Mouse (Mus musculus) heart, postnatal 0 days (tissue): ENCODE measurements around the gene Mid1. TPM values are rescaled to one million over a fixed set of nuclear protein-coding genes. Genes with fewer than 3 reads are reported as not detected.

Source experiments
- ATAC-seq: fragments of 200-750 bp; cut with Nextera tagmentation; 2 replicates; pipeline ENCODE4 v1.8.0; 2017; ENCODE audit warnings: low read depth, moderate number of reproducible peaks, moderate library complexity; ENCODE audit not compliant: insufficient read depth
- DNase-seq: peaks from one replicate; pipeline ENCODE4 v3.0.0-alpha.2; 2016; ENCODE audit warnings: low spot score
- H3K27ac ChIP-seq: fragments of 300-500 bp; sonication (generic); 2 replicates; pipeline ENCODE4 v1.5.1; 2014; ENCODE audit warnings: low read depth, mild to moderate bottlenecking
- H3K27me3 ChIP-seq: fragments of 300-500 bp; sonication (generic); 2 replicates; pipeline ENCODE4 v1.6.1; 2014; ENCODE audit warnings: low read length, mixed read lengths; ENCODE audit not compliant: control insufficient read depth, insufficient read depth
- H3K36me3 ChIP-seq: fragments of 300-500 bp; sonication (generic); replicated peaks from 2 replicates; pipeline ENCODE4 v1.6.1; 2014; ENCODE audit warnings: low read length, mixed read lengths; ENCODE audit not compliant: control insufficient read depth, insufficient read depth
- H3K4me1 ChIP-seq: fragments of 300-500 bp; sonication (generic); 2 replicates; pipeline ENCODE4 v1.6.1; 2014; ENCODE audit warnings: antibody characterized with exemption; ENCODE audit not compliant: control insufficient read depth, insufficient read depth
- H3K4me2 ChIP-seq: fragments of 300-500 bp; sonication (generic); 2 replicates; pipeline ENCODE4 v1.6.1; 2014; ENCODE audit warnings: low read depth, mild to moderate bottlenecking, low read length, moderate library complexity
- H3K4me3 ChIP-seq: fragments of 300-500 bp; sonication (generic); 2 replicates; pipeline ENCODE4 v1.5.1; 2014; ENCODE audit warnings: low read depth, low read length
- H3K9ac ChIP-seq: fragments of 300-500 bp; sonication (generic); replicated peaks from 2 replicates; pipeline ENCODE4 v1.6.1; 2014; ENCODE audit warnings: low read depth, low read length, mixed read lengths
- H3K9me3 ChIP-seq: fragments of 300-500 bp; sonication (generic); replicated peaks from 2 replicates; pipeline ENCODE4 v1.6.1; 2016; ENCODE audit warnings: low read length; ENCODE audit not compliant: control insufficient read depth
- CTCF ChIP-seq: IDR thresholded peaks from 2 replicates; pipeline ENCODE4 v1.5.1; 2016; ENCODE audit warnings: antibody characterized with exemption, control low read depth, low read depth
- EP300 ChIP-seq: IDR thresholded peaks from 2 replicates; pipeline ENCODE4 v1.6.1; 2016; ENCODE audit warnings: antibody characterized with exemption, low read depth
- WGBS: fragments of 180-500 bp; shearing (Covaris S2); extraction: QIAGEN DNeasy Blood & Tissue Kit; methylation state at CpG from one replicate; pipeline ENCODE4 v1.1.7; 2014; 5-methylcytosine and 5-hydroxymethylcytosine counted together
- polyA plus RNA-seq: library from polyadenylated mRNA; unstranded; fragments of >200 nt; fragmentation: Nextera tagmentation; extraction: Ambion mirVana; gene quantifications from 2 replicates; pipeline ENCODE4 v1.2.1, GENCODE M21; 2015
- total RNA-seq: library from RNA; depleted of rRNA; stranded (reverse); fragments of >200 nt; gene quantifications from 2 replicates; pipeline ENCODE4 v1.2.3, GENCODE M21; 2014; ENCODE audit warnings: low replicate concordance

Gene Mid1
- total and polyA plus RNA-seq, 2 experiments from 2014 or later: 2.8 to 10.6 TPM

GRCm38 (mm10) chrX:169880363-169880711 lies 195.3 kb downstream of the Mid1 start:
- no peaks in the 10 kb centered on the region for H3K36me3 ChIP-seq
- no peaks in the 10 kb centered on the region for H3K27me3 ChIP-seq
- H3K9ac ChIP-seq: peak overlapping the region; percentile 65
- no peaks in the 10 kb centered on the region for H3K9me3 ChIP-seq
- peak overlapping the region; percentile 63; the same call in 1 of the 2 replicates for H3K27ac ChIP-seq
- TF ChIP-seq CTCF: no peak
- TF ChIP-seq EP300: no peak
- 26% methylated on average over 13 of the region's 13 CpGs for WGBS
- peak overlapping the region; percentile 80 for H3K4me2 ChIP-seq
- H3K4me3 ChIP-seq: peak overlapping the region; percentile 57
- ATAC-seq: peak; percentile 33; the same call in 1 of the 2 replicates
- DNase-seq: peak; percentile 13
- H3K4me1 ChIP-seq: no peaks in the 10 kb centered on the region

- Histone ChIP-seq H3K4me3 (peak overlapping the region; percentile 57), H3K27ac (no peak overlapping the region; the same call in 1 of the 2 replicates), H3K4me1 (no peaks in the 10 kb centered on the region), H3K9me3 (no peaks in the 10 kb centered on the region), H3K36me3 (no peaks in the 10 kb centered on the region), H3K9ac (peak overlapping the region; percentile 65), H3K27me3 (no peaks in the 10 kb centered on the region), H3K4me2 (peak overlapping the region; percentile 80)
- ATAC-seq: no peak
- TF ChIP-seq CTCF (no peak), EP300 (no peak)
- WGBS: 18% methylated on average over 10 of the region's 10 CpGs
- DNase-seq: peak; percentile 28
These were observed 195.8 kb downstream of the Mid1 start for GRCm38 (mm10) chrX:169880826-169881225.

GRCm38 (mm10) chrX:169881253-169882219 lies 196.5 kb downstream of the Mid1 start:
- no peaks in the 10 kb centered on the region for H3K27me3 ChIP-seq
- H3K9ac ChIP-seq: peak overlapping the region; percentile 65; the same call in 1 of the 2 replicates
- no peak for ATAC-seq
- WGBS: 44% methylated on average over 10 of the region's 10 CpGs
- TF ChIP-seq EP300: no peak
- H3K4me2 ChIP-seq: peak overlapping the region; percentile 80
- DNase-seq: no peak
- H3K27ac ChIP-seq: no peak overlapping the region
- no peaks in the 10 kb centered on the region for H3K9me3 ChIP-seq
- H3K36me3 ChIP-seq: no peaks in the 10 kb centered on the region
- H3K4me1 ChIP-seq: no peaks in the 10 kb centered on the region
- H3K4me3 ChIP-seq: peak overlapping the region; percentile 57; the same call in 1 of the 2 replicates

GRCm38 (mm10) chrX:169882220-169882609 lies 197.2 kb downstream of the Mid1 start:
- no peaks in the 10 kb centered on the region for H3K27me3 ChIP-seq
- no peaks in the 10 kb centered on the region for H3K4me1 ChIP-seq
- TF ChIP-seq EP300: no peak
- no peak for TF ChIP-seq CTCF
- ATAC-seq: no peak
- no peak overlapping the region for H3K27ac ChIP-seq
- H3K9ac ChIP-seq: no peak overlapping the region
- DNase-seq: no peak
- H3K36me3 ChIP-seq: no peaks in the 10 kb centered on the region
- H3K4me2 ChIP-seq: no peak overlapping the region
- 65% methylated on average over 1 of the region's 1 CpGs for WGBS
- no peak overlapping the region for H3K4me3 ChIP-seq
- no peaks in the 10 kb centered on the region for H3K9me3 ChIP-seq

- Histone ChIP-seq H3K9me3 (no peaks in the 10 kb centered on the region), H3K27me3 (no peaks in the 10 kb centered on the region), H3K36me3 (no peaks in the 10 kb centered on the region), H3K9ac (no peak overlapping the region), H3K4me1 (no peaks in the 10 kb centered on the region), H3K27ac (no peak overlapping the region), H3K4me3 (no peak overlapping the region), H3K4me2 (no peak overlapping the region)
- WGBS: 59% methylated on average over 8 of the region's 8 CpGs
- DNase-seq (peak; percentile 26), ATAC-seq (no peak)
- TF ChIP-seq EP300 (no peak), CTCF (peak; percentile 19)
These were observed 198.7 kb downstream of the Mid1 start for GRCm38 (mm10) chrX:169883536-169884272.
